Mouse (Mus musculus): ENCODE measurements at regions not wholly inside any gene's neighbourhood (a gene's known extent, or its start where the extent isn't known, plus 50 kb on each side); places are given as distances from the start of the nearest gene placed in this dataset.

- Histone ChIP-seq H3K4me1 (ENCODE audit: control insufficient read depth in 1 of 2, insufficient read depth in 2 of 2) (peaks cover 0 to 17% of the 10 kb centered on the region in 2 experiments; a peak in 2 of 4 replicates), H3K9ac (ENCODE audit: insufficient read depth, low read depth) (no peak overlapping the region), H3K27ac (ENCODE audit: insufficient read depth, low read depth) (no peak overlapping the region), H3K9me3 (replicated peaks; ENCODE audit: low read length) (peaks cover 2% of the 10 kb centered on the region), H3K4me3 (replicated peaks in 1 of 3; ENCODE audit: low read depth in 2 of 3, low read length in 2 of 3, poor library complexity in 1 of 3) (no peak overlapping the region), H3K36me3 (replicated peaks in 1 of 2; ENCODE audit: control insufficient read depth in 1 of 2, insufficient read depth in 1 of 2, low read length in 1 of 2) (no peaks in the 10 kb centered on the region), H3K4me2 (ENCODE audit: insufficient read depth, low read depth, poor library complexity, severe bottlenecking) (no peak overlapping the region), H3K79me2 (replicated peaks; ENCODE audit: control insufficient read depth, extremely low read depth, insufficient read depth, poor library complexity, severe bottlenecking) (no peaks in the 10 kb centered on the region), H3K27me3 (replicated peaks) (peaks cover 11% of the 10 kb centered on the region)
- dilution Hi-C loops (cut with MboI; ENCODE audit: extremely low pct_ligation_motif_present, extremely low pct_unique_long_range_greater_than_20kb, low sequenced_read_pairs) (no loop called here), in situ Hi-C loops (cut with MboI; ENCODE audit: low pct_ligation_motif_present, low pct_unique_long_range_greater_than_20kb, low sequenced_read_pairs) (no loop called here)
- no peak for DNase-seq (ENCODE audit: extremely low read depth)
- no peak for TF ChIP-seq TCF12 (IDR thresholded peaks at IDR 0.05; ENCODE audit: low read depth, low read length)
- TF ChIP-seq ELF1 (IDR thresholded peaks at IDR 0.05; ENCODE audit: low read depth, low read length) = no peak
- no peak for TF ChIP-seq SIN3A (IDR thresholded peaks at IDR 0.05; ENCODE audit: low read length)
- no peak for TF ChIP-seq JUND (conservative IDR thresholded peaks at IDR 0.05; ENCODE audit: low read depth, low read length)
- no peak for TF ChIP-seq MAFK (IDR thresholded peaks at IDR 0.05; ENCODE audit: insufficient replicate concordance, low read length)
- no peak for TF ChIP-seq ZC3H11A (IDR thresholded peaks at IDR 0.05; ENCODE audit: low read depth, low read length)
- no peak for TF ChIP-seq BHLHE40 (IDR thresholded peaks at IDR 0.05; ENCODE audit: low read depth, low read length)
- TF ChIP-seq MEF2A (IDR thresholded peaks at IDR 0.05; ENCODE audit: borderline replicate concordance, low read depth, low read length) = no peak
- TF ChIP-seq MXI1 (IDR thresholded peaks at IDR 0.05; ENCODE audit: low read depth, low read length) = no peak
- no peak for TF ChIP-seq MAZ (IDR thresholded peaks at IDR 0.05; ENCODE audit: low read depth, low read length)
- no peak for TF ChIP-seq JUN (IDR thresholded peaks at IDR 0.05; ENCODE audit: insufficient read depth, low read depth, low read length)
- no peak for TF ChIP-seq HCFC1 (IDR thresholded peaks at IDR 0.05; ENCODE audit: low read depth, low read length)
- TF ChIP-seq NELFE (IDR thresholded peaks at IDR 0.05; ENCODE audit: low read depth, low read length) = no peak
- TF ChIP-seq USF1 (IDR thresholded peaks at IDR 0.05; ENCODE audit: low read depth, low read length) = no peak
- no peak for TF ChIP-seq USF2 (conservative IDR thresholded peaks at IDR 0.05; ENCODE audit: low read depth, low read length)
- no peak for TF ChIP-seq CHD2 (IDR thresholded peaks at IDR 0.05; ENCODE audit: low read length)
- TF ChIP-seq RCOR1 (conservative IDR thresholded peaks at IDR 0.05; ENCODE audit: low read depth, low read length) = no peak
- TF ChIP-seq ZKSCAN1 (IDR thresholded peaks at IDR 0.05; ENCODE audit: borderline replicate concordance, low read depth, low read length) = no peak
- TF ChIP-seq POLR2A (IDR thresholded peaks at IDR 0.05; ENCODE audit: low read depth, low read length) = no peak
- no peak for TF ChIP-seq GABPA (IDR thresholded peaks at IDR 0.05; ENCODE audit: insufficient replicate concordance, low read depth, low read length)
Measured at GRCm38 (mm10) chr2:92735784-92736183, 136.3 kb downstream of the Chst1 start.

GRCm38 (mm10) chr2:92737301-92737700 lies 137.8 kb downstream of the Chst1 start:
- H3K4me1 ChIP-seq (ENCODE audit: control insufficient read depth in 1 of 2, insufficient read depth in 2 of 2) = peaks cover 0 to 16% of the 10 kb centered on the region in 2 experiments; a peak in 2 of 4 replicates
- TF ChIP-seq EP300 (IDR thresholded peaks at IDR 0.05; ENCODE audit: low read length) (no peak), BHLHE40 (IDR thresholded peaks at IDR 0.05; ENCODE audit: low read depth, low read length) (no peak), JUND (conservative IDR thresholded peaks at IDR 0.05; ENCODE audit: low read depth, low read length) (no peak), JUN (IDR thresholded peaks at IDR 0.05; ENCODE audit: insufficient read depth, low read depth, low read length) (no peak), CHD1 (IDR thresholded peaks at IDR 0.05; ENCODE audit: low read depth, low read length) (no peak), ETS1 (conservative IDR thresholded peaks at IDR 0.05; ENCODE audit: low read depth, low read length) (no peak), MYC (IDR thresholded peaks at IDR 0.05; ENCODE audit: low read depth, low read length) (no peak), USF2 (conservative IDR thresholded peaks at IDR 0.05; ENCODE audit: low read depth, low read length) (no peak), IRF4 (IDR thresholded peaks at IDR 0.05; ENCODE audit: low read depth, low read length) (no peak), CHD2 (IDR thresholded peaks at IDR 0.05; ENCODE audit: low read length) (no peak), KAT2A (IDR thresholded peaks at IDR 0.05; ENCODE audit: insufficient replicate concordance, low read length) (no peak), GABPA (IDR thresholded peaks at IDR 0.05; ENCODE audit: insufficient replicate concordance, low read depth, low read length) (no peak), RAD21 (IDR thresholded peaks at IDR 0.05; ENCODE audit: low read depth, low read length) (no peak), ELF1 (IDR thresholded peaks at IDR 0.05; ENCODE audit: low read depth, low read length) (no peak), ZKSCAN1 (IDR thresholded peaks at IDR 0.05; ENCODE audit: borderline replicate concordance, low read depth, low read length) (no peak), TCF12 (IDR thresholded peaks at IDR 0.05; ENCODE audit: low read depth, low read length) (no peak), TBP (conservative IDR thresholded peaks at IDR 0.05; ENCODE audit: low read depth, low read length) (no peak), SMC3 (IDR thresholded peaks at IDR 0.05; ENCODE audit: low read depth, low read length) (no peak), POLR2A (IDR thresholded peaks at IDR 0.05; ENCODE audit: low read depth, low read length) (no peak), ZMIZ1 (IDR thresholded peaks at IDR 0.05; ENCODE audit: low read depth, low read length) (no peak)
- H3K4me2 ChIP-seq (ENCODE audit: insufficient read depth, low read depth, poor library complexity, severe bottlenecking) = no peak overlapping the region
- no peak overlapping the region for H3K4me3 ChIP-seq (replicated peaks in 1 of 3; ENCODE audit: low read depth in 2 of 3, low read length in 2 of 3, poor library complexity in 1 of 3)
- H3K9me3 ChIP-seq (replicated peaks; ENCODE audit: low read length) = peaks cover 2% of the 10 kb centered on the region
- no peak for DNase-seq (ENCODE audit: extremely low read depth)
- H3K79me2 ChIP-seq (replicated peaks; ENCODE audit: control insufficient read depth, extremely low read depth, insufficient read depth, poor library complexity, severe bottlenecking) = no peaks in the 10 kb centered on the region
- H3K36me3 ChIP-seq (replicated peaks in 1 of 2; ENCODE audit: control insufficient read depth in 1 of 2, insufficient read depth in 1 of 2, low read length in 1 of 2) = no peaks in the 10 kb centered on the region
- peaks cover 17% of the 10 kb centered on the region for H3K27me3 ChIP-seq (replicated peaks)
- dilution Hi-C loops (cut with MboI; ENCODE audit: extremely low pct_ligation_motif_present, extremely low pct_unique_long_range_greater_than_20kb, low sequenced_read_pairs) = no loop called here
- no peak overlapping the region for H3K27ac ChIP-seq (ENCODE audit: insufficient read depth, low read depth)
- in situ Hi-C loops (cut with MboI; ENCODE audit: low pct_ligation_motif_present, low pct_unique_long_range_greater_than_20kb, low sequenced_read_pairs) = no loop called here
- H3K9ac ChIP-seq (ENCODE audit: insufficient read depth, low read depth) = no peak overlapping the region
